Mouse (Mus musculus): ENCODE measurements around the gene Casd1.

Gene Casd1

DNA sequence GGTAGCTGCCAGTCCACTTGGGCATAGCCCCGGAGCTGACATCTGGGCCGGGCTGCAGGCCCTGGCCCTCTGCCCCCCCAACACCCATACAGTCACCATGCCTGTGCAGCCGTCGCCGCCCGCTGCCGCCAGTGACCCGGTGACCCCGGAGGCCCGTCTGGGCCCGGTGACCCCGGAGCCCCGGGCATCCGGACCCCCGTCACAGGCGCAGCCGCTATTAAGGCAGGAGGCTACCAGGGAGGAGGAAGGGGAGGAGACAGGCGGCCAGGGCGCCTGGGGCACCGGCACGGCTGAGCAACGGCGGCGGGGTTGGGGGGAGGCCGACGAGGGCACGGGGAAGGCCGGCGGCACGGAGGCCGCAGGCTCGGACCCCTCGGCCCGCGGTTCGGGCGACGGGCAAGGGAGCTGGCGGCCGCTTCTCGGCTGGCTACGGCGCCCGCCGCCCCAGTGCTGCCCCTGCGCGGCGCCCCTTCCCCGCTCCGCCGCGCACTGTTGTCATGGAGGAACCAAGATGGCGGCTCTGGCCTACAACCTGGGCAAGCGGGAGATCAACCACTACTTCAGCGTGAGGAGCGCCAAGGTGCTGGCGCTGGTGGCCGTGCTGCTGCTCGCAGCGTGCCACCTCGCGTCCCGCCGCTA, at the start of gene Casd1:
Gene Casd1 (plus strand): TSS at position 182 of the 639 bp plus-strand sequence.
- DNase-seq, result peak; percentile 89

DNA sequence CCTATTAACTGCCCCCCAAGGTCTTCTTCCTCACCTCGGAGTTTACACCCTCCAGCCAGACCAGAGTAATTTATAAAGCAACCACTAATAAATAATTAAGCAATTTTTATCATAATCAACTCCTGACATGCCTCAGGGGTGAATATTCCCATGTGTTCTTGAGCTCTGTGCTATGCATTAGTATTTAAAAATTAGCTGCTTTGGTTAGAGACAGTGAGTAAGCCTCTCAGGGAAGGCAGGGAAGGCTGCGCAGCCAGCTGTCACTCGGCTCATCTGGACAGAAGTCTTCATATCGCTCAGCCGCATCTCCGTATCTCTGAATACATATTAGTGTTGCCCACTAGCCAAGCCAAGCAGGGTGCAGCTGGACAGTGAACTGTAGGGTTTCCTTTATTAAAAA, 45.3 kb upstream of the Casd1 start:
- no peak for DNase-seq

GRCm38 (mm10) chr6:4557086-4557485, 43.6 kb upstream of the Casd1 start:
- peak; percentile 75 for DNase-seq

DNA sequence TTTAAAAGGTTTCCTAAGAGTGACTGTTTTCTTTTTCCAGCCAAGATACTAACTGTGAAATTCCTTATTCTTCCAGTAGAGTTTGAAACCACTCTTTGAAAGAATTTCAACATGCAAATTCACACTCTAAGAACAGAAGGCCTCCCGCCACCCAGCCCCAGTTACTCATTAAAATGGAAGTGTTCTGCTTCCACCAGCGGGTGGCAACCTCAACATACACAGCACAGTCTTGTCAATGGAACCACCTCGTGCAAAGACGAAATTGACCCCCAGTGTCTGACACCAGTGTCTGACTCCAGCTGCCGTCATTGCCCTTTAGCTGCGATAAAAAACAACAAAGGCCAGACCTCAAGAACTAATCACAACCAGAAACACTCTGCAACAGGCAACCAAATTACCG, 43.0 kb upstream of the Casd1 start:
- DNase-seq, result peak; percentile 89

GRCm38 (mm10) chr6:4561156-4561555, 39.5 kb upstream of the Casd1 start:
- DNase-seq, result peak; percentile 78

- peak; percentile 46 for DNase-seq
Observed at GRCm38 (mm10) chr6:4561621-4562020, 39.0 kb upstream of the Casd1 start.

GRCm38 (mm10) chr6:4562401-4562800, 38.2 kb upstream of the Casd1 start:
- DNase-seq, result no peak

GRCm38 (mm10) chr6:4563477-4563876, 37.2 kb upstream of the Casd1 start:
- peak; percentile 42 for DNase-seq

GRCm38 (mm10) chr6:4570412-4570811, 30.2 kb upstream of the Casd1 start:
- DNase-seq, result peak; percentile 59

GRCm38 (mm10) chr6:4577756-4578155, 22.9 kb upstream of the Casd1 start:
- no peak for DNase-seq

GRCm38 (mm10) chr6:4578343-4578742, 22.3 kb upstream of the Casd1 start:
- no peak for DNase-seq

GRCm38 (mm10) chr6:4579620-4580019, 21.0 kb upstream of the Casd1 start:
- no peak for DNase-seq

DNA sequence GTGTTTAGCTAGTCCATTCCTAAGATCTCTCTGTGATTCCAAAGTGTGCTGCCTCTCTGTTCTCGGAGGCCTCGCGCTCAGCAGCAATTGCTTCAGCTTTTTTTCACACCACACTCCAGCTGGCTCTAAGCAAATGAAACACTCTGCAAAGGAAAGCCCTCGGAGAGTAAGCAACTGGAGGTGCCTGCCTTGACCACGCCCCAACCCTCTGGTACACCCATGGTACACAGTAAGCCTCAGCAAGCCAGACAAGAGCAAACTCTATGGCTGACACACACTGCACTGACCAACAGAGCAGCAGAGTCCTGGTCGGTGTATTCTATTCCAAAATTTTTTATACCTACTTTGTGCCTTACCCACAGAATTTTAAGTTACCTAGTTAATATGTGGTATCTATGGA, 17.2 kb upstream of the Casd1 start:
- no peak for DNase-seq

- DNase-seq, result no peak
Observed at GRCm38 (mm10) chr6:4587946-4588345, 12.7 kb upstream of the Casd1 start.

- no peak for DNase-seq
Observed at GRCm38 (mm10) chr6:4588722-4589121, 11.9 kb upstream of the Casd1 start.

DNA sequence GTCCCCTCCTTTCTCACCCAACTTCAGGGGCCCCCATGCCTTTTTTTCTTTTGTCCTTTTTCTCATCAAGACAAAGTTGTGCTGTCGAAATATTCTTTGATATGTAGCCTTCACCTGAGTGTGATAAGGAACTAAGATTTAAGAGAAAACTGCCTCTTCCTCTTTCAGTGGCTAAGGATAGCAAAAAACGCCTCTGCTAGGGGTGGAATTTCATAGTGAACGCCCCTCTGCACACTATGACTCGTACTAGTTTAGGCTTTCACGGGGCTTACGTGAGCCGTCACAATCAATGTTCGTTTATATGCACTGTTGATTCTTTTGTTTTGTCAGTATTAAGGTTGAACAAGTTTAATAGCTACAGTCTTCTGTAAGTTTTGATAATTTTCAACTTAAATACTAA, 10.6 kb upstream of the Casd1 start:
- DNase-seq, result no peak

- no peak for DNase-seq
Observed at GRCm38 (mm10) chr6:4597711-4598110, 2.9 kb upstream of the Casd1 start.

DNA sequence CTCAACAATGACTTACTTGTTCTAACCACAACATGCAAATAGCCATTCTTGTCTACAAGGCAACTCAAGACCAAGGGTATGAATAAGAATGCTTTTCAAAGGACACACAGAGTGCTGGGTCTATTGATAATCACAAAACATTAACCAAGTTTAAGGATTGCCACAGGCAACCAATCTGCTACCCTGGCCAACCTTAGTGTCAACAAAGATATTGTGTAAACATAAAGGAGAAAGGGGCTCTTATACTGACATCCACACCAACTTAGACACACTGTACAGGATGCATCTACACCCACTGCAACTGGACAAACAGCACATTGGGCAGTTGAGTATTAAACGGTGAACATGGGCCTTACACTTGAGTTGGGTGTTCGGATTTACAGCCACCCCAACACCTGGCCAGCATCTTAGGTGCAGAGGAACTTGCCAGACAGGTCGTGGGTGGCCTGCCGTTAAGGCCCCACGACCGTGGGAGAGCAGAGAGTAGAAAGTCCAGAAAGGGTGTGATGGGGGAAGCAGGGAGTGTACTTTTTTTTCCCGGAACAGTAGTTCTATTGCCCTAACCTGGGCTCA, 468 bp upstream of the Casd1 start:
- no peak for DNase-seq

DNA sequence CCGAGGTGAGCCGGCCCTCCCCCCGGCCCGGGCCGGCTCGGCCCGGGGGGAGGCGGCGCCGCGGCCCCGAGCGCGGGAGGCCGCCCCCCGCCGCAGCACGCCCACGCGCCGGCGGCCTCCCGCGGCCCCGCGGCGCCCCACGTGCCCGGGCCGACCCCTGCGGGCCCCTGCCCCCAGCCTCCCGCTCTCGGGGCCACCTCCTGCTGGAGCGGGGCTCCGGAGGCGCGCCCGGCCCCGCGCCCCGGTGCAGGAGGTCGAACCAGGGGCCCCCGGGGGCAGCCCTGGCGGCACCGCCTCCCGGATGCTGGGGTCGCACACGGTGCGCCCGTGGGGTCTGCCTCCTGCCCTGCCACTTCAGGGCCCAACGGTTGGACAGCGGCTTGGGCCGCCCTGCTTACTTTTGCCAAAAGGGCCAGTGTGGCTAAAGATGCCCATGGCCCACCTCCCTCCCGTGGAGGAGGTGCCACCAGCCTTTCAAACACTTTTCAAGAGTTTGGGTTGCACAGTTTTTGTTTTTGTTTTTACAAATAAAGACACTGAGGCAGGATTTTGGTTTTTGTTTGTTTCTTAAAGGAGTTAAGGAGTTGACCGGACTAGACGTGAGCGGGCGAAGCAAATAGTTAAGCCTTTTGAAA, 775 bp downstream of the Casd1 start:
- DNase-seq, result peak; percentile 74

DNA sequence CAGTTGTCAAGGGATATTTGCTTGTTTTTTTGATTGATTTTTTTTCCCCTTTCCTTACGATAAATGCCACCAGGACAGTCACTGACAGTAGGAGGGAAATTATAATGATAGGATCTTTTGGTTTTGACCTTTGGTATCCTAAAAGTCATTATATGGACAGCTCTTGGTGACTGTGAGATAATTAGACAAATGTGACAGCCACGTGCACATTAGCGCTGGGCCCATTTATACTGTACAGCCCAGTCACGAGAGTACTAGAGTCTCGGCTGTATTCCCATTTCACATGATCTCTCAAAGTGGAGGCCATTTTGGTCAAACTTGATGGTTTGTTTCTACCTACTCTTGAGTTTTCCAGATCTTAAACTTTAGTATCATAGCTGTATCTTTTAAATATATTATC, 1.4 kb downstream of the Casd1 start:
- DNase-seq, result no peak

- no peak for DNase-seq
Observed at GRCm38 (mm10) chr6:4606394-4606793, 5.8 kb downstream of the Casd1 start.

- no peak for DNase-seq
Observed at GRCm38 (mm10) chr6:4610216-4610896, 9.7 kb downstream of the Casd1 start.

DNA sequence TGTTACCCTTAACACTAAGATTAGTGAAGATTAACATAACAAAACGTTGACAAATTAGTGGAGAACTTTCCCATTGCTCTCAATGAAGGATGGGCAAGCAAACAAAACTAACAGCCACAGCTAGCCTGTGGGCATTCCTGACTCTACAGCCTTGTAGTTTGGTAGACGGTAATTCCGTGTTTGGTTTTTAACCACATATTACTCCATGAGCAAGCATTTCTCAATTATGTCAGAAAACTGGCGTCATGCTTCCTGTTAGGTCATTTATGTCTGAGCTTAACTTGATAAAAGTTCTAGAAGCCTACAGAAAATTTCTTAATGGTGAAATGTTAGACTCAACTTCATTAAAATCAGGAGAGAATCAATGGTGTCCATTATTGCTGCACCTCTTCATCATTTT, 11.2 kb downstream of the Casd1 start:
- no peak for DNase-seq

DNA sequence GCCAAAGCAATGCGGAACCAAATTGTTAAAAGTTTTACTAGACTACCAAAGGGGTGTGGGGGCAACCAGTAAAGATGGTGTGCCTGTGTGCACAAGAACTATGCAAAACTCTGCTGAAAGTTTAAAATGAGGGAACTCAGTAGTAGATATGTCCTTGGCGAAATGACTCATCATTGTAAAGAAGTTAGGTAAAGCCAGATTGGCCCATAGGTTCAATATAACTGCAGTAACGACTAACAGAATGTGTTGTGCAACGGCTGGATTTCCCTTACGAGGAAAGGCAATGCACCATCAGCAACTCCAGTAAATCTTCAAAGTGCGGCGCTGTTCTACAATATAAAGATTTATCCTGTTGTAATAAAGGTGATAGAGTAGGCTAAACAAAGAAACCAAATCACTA, 11.8 kb downstream of the Casd1 start:
- no peak for DNase-seq

Data from embryo, embryonic 11 days (tissue).